Mouse (Mus musculus) cerebellum, postnatal 25 days (tissue): ENCODE measurements around the gene Sgca.
A peak's percentile ranks its signal among the peaks of the same experiment; 100 is the strongest.

Experiments
- DNase-seq, 2 experiments: peaks; one replicate each; pipeline ENCODE4 v3.0.0; 2021; ENCODE audit warnings: mixed read lengths in 2 of 2

Gene Sgca

GRCm38 (mm10) chr11:95001584-95002347 lies 25.6 kb upstream of the Sgca start:
- no peak for DNase-seq

DNA sequence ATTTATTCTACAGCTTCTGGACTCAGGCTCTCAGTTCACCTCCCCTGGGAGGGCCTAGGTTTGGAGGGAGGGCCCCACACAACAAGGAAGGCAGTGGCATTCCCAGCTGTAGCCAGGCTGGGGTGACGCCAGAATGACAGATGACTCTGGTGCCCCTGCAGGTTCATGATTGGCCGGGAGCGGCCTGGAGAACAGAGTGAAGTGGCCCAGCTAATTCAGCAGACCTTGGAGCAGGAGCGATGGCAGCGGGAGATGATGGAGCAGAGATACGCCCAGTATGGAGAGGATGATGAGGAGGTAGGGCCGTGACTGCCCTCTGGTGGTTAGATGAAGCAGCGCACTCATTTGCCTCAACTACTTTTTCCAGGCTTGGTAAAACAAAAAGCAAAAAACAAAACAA lies 24.9 kb upstream of the Sgca start:
- DNase-seq, result peak; percentile 88 to 89

- peak in 1 of 2 experiments; percentile 66 for DNase-seq
Observed at GRCm38 (mm10) chr11:95000548-95000947, 24.4 kb upstream of the Sgca start.

DNA sequence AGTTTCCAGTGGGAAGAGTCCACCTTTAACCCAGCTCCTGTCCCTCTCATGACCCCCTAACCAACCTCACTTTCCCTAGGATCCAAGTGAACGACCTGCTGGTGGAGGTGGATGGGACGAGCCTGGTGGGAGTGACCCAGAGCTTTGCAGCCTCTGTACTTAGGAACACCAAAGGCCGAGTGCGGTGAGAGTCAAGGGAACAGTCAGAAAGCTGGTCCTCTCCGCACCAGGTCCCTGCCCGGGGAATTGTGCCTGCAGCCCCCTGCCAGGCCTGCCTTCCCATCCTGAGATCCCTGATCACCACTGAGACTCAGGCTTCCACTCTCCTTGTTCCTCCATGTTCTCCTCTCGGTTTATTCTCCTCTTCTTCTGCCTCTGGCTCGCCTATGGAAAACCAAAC lies 24.0 kb upstream of the Sgca start:
- DNase-seq, result no peak

DNA sequence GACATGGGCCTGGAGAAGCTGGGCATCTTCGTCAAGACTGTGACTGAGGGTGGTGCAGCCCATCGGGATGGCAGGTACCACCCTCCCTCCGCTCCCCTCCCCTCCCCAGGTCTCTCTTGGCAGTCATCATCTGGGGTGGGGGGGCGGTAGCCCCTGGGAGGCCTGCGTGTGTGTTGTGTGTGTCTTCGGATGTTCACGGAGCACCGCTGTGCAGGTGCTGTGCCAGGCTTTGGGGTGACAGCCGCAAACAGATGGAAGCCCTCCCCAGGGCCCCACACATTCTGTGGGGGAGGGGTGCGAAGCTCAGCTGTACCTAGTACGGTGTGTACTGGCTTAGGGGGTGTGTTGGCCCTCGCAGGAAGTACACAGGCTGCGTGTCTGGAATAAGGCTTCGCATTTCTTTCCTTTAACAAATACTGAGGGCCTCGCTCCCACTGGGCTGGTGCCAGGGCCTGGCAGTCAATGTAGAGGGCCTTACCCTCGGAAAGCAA lies 22.0 kb upstream of the Sgca start:
- peak in 1 of 2 experiments; percentile 66 for DNase-seq

GRCm38 (mm10) chr11:94997596-94997995 lies 21.5 kb upstream of the Sgca start:
- DNase-seq, result no peak

DNA sequence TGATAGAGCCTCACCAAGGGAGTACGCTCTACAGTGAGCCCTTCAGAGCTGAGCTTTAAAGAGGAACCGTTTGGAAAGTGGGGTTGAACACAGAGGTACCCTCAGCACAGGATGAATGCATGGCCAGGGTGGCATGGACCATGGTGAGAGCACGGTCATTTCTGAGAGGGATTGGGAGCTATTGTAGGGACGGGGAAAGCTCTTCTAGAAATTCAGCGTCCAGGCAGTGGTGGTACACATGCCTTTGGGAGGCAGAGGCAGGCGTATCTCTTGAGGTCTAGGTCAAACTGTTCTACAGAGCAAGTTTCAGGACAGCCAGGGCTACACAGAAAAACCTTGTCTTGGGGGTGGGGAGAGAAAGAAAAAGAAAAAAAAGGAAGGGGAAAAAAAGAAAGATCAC lies 20.9 kb upstream of the Sgca start:
- DNase-seq, result no peak

- DNase-seq, result peak in 1 of 2 experiments; percentile 65
Observed at GRCm38 (mm10) chr11:94996101-94996500, 20.0 kb upstream of the Sgca start.

DNA sequence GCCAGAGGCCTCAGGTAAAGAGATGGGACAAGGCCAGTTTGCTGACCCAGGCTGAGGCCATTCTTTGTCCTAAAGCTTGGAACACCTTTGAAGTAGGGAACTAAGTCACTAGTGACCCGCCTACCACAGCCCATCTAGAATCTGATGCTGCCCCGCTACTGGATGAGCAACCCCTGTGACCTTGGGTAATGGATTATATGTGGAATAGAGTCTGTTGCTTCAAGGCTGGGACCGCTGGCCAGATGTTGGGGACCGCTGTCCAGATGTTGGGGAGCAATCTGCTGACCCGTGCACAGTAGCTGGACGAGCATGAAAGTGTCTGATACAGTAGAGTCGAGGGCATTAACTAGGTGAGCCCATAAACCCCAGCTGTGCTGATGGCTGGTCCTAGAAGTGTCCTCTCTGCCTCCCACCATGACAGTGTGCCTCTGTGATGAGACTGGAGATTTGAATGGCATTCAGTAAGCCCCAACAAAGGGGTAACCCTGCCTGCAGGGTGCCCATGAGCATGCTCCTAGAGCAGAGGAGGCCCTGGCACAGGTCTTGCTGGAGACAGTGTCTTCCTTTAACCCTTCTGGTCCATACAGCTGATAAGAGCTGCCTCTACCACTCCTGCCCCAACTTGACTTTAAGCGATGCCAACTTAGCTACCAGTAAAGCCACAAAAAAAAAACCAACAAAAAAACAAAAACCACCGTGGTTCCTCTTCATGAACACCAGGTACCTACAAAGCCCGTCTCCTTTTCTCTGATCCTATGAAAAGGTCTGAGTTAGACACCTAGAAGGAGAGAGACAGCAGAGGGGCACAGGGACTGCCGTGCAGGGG lies 19.0 kb upstream of the Sgca start:
- peak in 1 of 2 experiments; percentile 15 for DNase-seq

DNA sequence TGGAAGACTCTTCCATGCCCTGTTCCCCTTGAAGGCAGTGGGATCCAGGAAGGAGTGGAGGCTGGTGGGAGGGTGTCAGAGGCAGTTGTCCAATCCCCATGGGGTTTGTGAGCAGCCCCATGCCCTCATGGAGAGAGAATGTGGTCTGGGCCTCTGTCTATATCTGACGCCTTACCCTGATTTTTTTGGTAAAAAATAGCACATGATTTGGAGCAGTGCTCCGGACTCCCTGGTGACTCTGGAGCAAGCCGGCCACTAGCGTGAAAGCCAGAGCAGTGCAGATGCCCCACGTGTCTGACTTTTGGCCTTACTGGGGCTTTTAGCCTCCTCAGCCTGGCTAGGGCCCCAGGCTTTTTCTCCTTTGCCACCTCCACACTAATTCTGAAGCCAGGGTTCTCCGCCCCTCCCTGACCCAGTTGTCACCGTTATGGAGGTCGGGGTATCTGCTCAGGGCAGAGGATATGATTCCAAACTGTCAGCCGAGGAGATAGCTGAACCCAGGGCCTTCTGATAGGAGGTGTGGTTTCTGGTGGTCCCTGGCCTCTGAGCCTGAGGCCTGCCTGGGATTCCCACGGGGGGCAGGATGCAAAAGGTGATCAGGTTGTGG lies 18.2 kb upstream of the Sgca start:
- peak in 1 of 2 experiments; percentile 53 for DNase-seq

DNA sequence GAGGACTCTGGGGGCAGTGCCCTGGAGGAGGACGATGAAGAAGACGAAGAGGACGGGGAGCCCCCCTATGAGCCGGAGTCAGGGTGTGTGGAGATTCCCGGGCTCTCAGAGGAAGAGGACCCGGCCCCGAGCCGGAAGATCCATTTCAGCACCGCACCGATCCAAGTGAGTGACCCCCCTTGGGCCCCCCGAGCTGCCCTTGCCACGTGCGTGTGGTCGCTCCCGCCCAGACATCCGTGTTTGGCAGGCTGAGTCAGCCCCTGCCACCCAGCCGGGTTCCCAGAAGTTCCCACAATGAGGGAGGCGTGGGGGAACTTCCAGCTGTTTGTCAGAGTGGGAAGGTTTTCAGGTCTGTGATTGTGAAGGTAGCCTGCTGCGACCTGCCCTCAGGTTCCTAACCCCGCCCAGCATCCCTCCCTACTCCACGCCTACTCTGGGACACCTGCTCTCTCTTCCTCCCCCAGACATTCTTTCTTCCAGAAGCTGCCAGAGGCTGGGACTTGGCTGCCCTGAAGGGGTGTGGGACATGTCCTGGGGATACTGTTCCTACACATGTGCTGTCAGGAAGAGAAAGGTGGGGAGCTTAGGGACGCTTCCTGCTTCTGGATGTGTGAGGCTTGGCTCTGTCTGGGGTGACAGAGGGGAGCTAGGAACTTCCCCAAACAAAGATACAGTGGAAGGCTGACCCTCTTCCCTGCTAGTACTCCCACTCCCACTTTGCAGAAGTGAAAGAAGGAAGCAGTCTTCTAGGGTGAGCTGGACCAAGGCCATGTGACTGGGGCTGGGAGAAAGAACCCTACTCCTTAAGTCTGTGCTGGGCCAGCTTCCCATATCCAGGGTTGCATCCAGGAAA lies 16.9 kb upstream of the Sgca start:
- DNase-seq, result peak in 1 of 2 experiments; percentile 40

DNA sequence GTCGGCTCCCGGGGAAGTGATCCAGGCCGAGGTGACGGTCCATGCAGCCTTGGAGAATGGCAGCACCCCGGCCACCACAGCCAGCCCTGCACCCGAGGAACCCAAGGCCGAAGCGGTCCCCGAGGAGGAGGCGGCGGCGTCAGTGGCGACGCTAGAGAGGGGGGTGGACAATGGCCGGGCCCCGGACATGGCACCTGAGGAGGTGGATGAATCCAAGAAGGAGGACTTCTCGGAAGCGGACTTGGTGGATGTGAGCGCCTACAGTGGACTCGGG lies 16.3 kb upstream of the Sgca start:
- DNase-seq, result peak in 1 of 2 experiments; percentile 55

GRCm38 (mm10) chr11:94991641-94992479 lies 15.7 kb upstream of the Sgca start:
- peak; percentile 73 to 77 for DNase-seq

DNA sequence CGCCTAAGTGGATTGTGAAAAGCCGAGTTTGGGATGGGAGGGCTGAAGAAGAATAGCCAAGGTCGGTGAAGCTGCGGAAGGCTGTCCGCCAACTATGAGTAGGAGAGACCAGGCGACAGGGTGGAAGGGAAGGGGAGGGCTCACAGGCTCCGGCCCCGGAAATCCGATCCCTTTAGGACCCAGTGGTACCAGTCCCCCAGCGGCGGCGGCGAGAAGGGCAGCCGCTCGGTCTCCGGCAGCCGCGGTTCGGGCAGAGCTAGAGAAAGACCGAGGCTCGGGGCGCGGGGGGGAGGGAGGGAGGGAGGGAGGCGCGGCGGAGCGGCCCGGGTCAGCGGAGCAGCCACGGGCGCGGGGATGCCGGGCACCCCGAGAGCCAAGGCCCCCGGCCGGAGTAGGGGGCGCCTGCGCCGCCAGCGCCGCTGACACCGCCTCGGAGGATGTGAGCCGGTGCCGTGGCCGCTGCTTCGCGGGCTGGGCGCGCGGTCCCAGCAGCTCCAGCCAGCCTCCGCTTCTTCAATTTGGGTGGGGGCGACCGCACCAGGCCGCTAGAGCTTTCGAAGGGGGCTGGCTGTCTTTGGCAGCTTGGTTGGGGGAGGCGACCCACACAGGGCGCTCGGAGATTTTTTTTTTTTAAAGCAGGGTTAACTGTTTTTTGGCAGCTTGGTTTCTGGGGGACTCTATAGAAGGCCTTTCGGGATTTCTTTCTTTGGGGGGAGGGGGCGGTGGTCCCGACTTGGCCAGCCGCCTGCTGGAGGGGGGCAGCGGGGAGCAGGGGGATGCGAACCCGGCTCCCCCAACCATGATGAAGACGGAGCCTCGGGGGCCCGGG lies 14.8 kb upstream of the Sgca start, which contains the start of gene Ppp1r9b:
Gene Ppp1r9b (plus strand): TSS at position 287 of the 829 bp plus-strand sequence.
- DNase-seq, result peak; percentile 96 to 97

DNA sequence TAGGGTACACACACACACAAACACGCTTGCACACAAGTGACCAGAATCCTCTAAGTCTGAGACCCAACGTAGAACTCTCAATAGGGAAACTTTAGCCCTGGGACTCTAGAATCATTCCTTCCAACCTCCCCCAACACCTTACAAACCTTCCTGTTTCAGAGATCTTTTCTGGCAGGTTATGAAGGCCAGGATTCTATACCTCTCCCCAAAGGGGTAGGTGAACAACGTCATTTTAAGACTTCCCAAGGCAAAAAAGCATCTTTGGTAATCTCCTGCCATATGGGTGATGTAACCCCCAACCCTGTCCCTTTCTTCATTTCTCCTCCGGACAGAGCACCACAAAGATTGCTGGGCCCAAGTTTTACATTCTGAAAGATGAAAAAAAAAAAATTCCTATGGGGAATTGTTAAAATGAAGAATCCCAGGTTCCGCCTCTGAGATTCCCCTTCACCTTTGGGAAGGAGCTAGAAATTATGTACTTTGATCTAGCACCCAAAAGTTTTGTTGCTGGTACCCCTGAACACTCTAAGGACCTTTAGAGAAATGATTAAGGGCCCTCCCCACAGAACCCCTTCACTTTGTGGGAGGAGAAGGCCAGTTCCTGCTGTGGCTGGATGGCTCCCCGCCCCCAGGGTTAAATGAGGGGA lies 14.1 kb upstream of the Sgca start:
- DNase-seq, result no peak

DNA sequence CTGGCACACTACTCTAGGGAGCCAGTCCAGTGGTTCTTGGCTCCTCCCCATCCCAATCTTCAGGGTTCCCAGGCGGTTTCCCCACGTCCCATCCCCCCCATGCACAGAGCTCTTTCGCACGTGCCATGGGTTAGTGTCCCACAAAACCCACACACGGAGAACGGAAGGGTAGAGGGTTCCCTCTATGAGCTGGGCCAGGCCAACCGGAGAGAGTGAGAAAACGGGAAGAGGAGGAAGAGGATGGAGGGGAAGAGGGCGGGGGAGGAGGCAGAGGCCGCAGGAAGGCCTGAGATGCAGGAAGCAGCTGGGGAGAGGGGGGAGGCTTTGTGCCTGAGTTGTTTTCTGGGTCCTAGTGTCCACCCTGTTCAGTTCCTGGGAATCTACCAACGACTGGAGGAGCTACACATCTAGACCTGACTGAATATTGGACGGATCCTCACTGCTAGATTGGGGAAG lies 13.5 kb upstream of the Sgca start:
- peak; percentile 85 to 92 for DNase-seq

DNA sequence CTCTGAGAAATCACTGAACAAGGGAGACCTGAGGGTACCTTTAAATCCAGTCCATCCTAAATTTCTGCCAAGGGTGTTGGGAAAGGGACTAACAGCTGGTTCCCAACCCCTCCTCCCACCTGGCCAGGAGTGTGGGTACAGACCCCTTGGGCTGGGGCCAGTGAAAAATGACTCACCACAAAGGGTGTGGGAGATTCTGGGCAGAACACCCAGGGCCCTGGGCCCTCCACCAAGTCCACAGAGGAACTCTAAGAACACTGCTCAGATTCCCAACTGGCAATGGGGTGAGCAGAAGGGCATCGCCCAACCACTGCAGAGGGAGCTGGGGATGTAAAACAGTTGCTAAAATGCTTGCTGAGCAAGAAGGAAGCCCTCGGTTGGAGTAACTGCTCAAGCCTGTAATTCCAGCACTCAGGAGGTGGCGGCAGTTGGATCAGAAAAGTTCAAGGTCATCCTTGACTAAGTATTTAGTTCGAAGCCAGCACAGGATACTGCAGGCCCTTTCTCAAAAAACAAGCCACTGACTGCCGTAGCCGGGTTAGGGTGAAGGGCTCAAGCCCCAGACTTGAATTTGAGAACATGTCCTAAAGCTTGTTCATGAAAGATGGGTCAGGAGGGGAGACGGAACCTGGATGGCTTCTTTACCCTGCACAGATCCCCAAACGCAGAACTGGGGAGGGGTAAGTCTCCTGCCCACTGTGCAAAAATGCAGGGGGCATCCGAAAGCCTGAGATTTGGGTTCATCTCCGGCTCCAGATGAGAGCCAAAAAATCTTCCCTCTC lies 12.8 kb upstream of the Sgca start:
- peak in 1 of 2 experiments; percentile 51 for DNase-seq

- peak in 1 of 2 experiments; percentile 40 for DNase-seq
Observed at GRCm38 (mm10) chr11:94987851-94988250, 11.7 kb upstream of the Sgca start.

DNA sequence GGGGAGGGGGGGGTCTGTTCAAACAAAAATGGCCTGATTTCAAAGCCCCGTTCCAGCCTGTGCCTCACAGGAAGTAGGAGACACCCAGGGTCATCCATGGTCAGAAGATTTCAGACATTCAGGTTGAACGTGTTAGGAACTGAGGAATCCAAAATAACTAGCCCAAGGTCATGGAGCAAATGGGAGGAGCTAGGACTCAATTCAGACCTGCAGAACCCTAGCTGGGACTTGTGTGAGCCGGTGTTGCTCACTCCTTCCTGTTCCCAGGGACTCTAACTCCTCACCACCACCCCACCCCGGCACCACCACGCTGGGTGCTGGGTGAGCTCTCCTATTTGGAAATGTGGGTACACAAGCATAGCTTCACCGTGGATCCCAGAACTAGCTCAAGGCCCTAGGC lies 11.2 kb upstream of the Sgca start:
- DNase-seq, result peak in 1 of 2 experiments; percentile 19
